In the genomic region with DNA sequence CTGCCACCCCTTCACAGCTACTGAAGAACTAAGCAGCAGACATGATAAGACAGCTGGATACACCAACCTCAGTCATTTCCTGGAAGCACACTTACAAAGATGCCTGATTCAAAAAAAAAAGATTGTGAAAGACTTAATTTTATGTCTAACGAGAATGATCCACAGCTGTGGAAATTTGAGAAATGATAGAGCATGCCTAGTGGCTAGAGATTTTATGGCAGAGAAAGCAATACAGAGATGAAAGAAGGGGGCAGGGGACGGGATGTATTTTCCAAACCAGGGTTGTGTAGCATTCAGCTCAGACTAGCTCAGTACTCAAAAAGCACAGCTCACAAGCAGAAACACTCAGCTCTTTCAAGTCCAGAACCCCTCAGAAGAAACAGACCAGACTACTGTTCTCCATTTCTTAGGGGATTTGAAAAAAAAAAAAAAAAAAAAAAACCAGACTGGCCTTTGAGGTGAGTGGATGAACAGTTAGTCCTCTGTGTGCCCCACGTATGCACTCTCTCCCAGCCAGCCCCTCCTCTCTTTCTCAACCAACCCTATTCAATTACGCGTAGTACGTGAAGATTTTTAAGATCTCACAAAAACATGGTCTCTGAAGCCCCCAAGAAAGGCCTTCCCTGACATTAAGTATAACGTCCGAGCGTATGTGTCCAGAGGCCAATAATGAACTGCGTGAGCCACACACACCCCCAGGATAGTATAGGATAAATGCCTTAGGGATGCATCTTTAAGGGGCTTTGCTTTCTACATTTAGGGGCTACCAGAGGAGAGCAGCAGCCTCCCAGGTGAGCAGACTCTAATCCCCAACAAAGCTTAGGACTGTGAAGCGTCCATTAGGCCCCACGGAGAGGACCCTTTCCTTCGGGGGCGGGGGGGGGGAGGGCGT, we compare ENCODE assay signal across 8 mouse cellular contexts. TPM values are rescaled to one million over a fixed set of nuclear protein-coding genes. Genes with fewer than 3 reads are reported as not detected.
DNase-seq lines count a peak whose midpoint lies in the region; ATAC-seq and TF ChIP-seq lines count a peak whose summit lies in the region.

No protein-coding gene starts in this region.

- H3K4me3 ChIP-seq in heart, adult 2 months, result peak overlapping the region; percentile 87
- H3K4me3 ChIP-seq in bone marrow, adult 2 months (replicated peaks; ENCODE audit: control insufficient read depth, low read depth, low read length), result peak overlapping the region; percentile 91
- H3K4me3 ChIP-seq in liver, embryonic 13.5 days (replicated peaks), result peak overlapping the region; percentile 83
- peak overlapping the region; percentile 88 for H3K4me3 ChIP-seq in stomach, embryonic 15.5 days (replicated peaks)

- H3K36me3 ChIP-seq in heart, adult 2 months (ENCODE audit: control insufficient read depth, insufficient read depth, low read length), result no peaks in the 10 kb centered on the region
- 0 out of 2 replicates have a peak, but pooled peaks cover 3% of the 10 kb centered on the region for H3K36me3 ChIP-seq in liver, embryonic 13.5 days
- no peaks in the 10 kb centered on the region for H3K36me3 ChIP-seq in stomach, embryonic 15.5 days

- no peak for DNase-seq in heart, adult 2 months
- no peak for DNase-seq in heart, postnatal 14 days
- peak; percentile 20 for DNase-seq in 3134 (ENCODE audit: extremely low read depth, insufficient read length, low spot score)
- no peak for DNase-seq in liver, embryonic 13.5 days

- peak overlapping the region; percentile 93 for H3K9ac ChIP-seq in heart, adult 2 months (ENCODE audit: low read depth, low read length)
- peak overlapping the region; percentile 85 for H3K9ac ChIP-seq in liver, embryonic 13.5 days
- H3K9ac ChIP-seq in stomach, embryonic 15.5 days, result peak overlapping the region; percentile 83

- 10% methylated on average over 15 of the region's 15 CpGs for WGBS in heart, adult 2 months
- WGBS in bone marrow, adult 2 months, result 5% methylated on average over 15 of the region's 15 CpGs
- 27% methylated on average over 15 of the region's 15 CpGs for WGBS in liver, embryonic 13.5 days (ENCODE audit: insufficient replicate concordance)
- 7% methylated on average over 15 of the region's 15 CpGs for WGBS in stomach, embryonic 15.5 days

- no peaks in the 10 kb centered on the region for H3K27me3 ChIP-seq in heart, adult 2 months (ENCODE audit: control insufficient read depth, insufficient read depth, low read length)
- no peaks in the 10 kb centered on the region for H3K27me3 ChIP-seq in liver, embryonic 13.5 days
- no peaks in the 10 kb centered on the region for H3K27me3 ChIP-seq in stomach, embryonic 15.5 days (replicated peaks)

- H3K27ac ChIP-seq in heart, adult 2 months, result peak overlapping the region; percentile 96
- peak overlapping the region; percentile 74; the same call in 1 of the 2 replicates for H3K27ac ChIP-seq in bone marrow, adult 2 months (ENCODE audit: control insufficient read depth, insufficient read depth, low read depth, low read length, poor library complexity)
- H3K27ac ChIP-seq in liver, embryonic 13.5 days, result peak overlapping the region; percentile 67; the same call in 1 of the 2 replicates
- H3K27ac ChIP-seq in stomach, embryonic 15.5 days, result peak overlapping the region; percentile 88

- intact Hi-C loops in heart, adult 2 months (cut with DNase I), result loop anchor here (1.0 to 5.0 kb wide), 2 partner anchors 58 to 103 kb away; a partner anchor contains a TSS
- intact Hi-C loops in heart, postnatal 14 days (cut with DNase I), result loop anchor here (5.0 kb wide), 3 partner anchors 43 to 103 kb away; a partner anchor contains a TSS

- peaks cover 2% of the 10 kb centered on the region; the same call in 1 of the 2 replicates for H3K4me1 ChIP-seq in heart, adult 2 months (ENCODE audit: control insufficient read depth, insufficient read depth, low read length)
- H3K4me1 ChIP-seq in bone marrow, adult 2 months (ENCODE audit: control insufficient read depth, insufficient read depth, low read length), result no peaks in the 10 kb centered on the region
- peaks cover 20% of the 10 kb centered on the region for H3K4me1 ChIP-seq in liver, embryonic 13.5 days (replicated peaks)
- 0 out of 2 replicates have a peak, but pooled peaks cover 3% of the 10 kb centered on the region for H3K4me1 ChIP-seq in stomach, embryonic 15.5 days

- peak; percentile 9; the same call in 1 of the 2 replicates for ATAC-seq in granulocyte monocyte progenitor cell, adult 5-6 weeks (replicated peaks; ENCODE audit: poor library complexity, severe bottlenecking)
- ATAC-seq in liver, embryonic 13.5 days (ENCODE audit: low read depth), result no peak
- ATAC-seq in stomach, embryonic 15.5 days (ENCODE audit: insufficient read depth, low FRiP score, low read depth), result no peak
- no peak for ATAC-seq in activated CD4-positive, CD25-positive, alpha-beta regulatory T cell, adult 4 months

- no peak for TF ChIP-seq CTCF in heart, adult 2 months (IDR thresholded peaks at IDR 0.05)
- no peak for TF ChIP-seq CTCF in bone marrow, adult 2 months (IDR thresholded peaks at IDR 0.05; ENCODE audit: control insufficient read depth, insufficient read depth, low read length)

- no peak for TF ChIP-seq POLR2A in heart, adult 2 months (IDR thresholded peaks at IDR 0.05; ENCODE audit: insufficient read depth, low read depth, low read length)
- no peak for TF ChIP-seq POLR2A in bone marrow, adult 2 months (IDR thresholded peaks at IDR 0.05; ENCODE audit: borderline replicate concordance, control insufficient read depth, low read depth, low read length)

- no peaks in the 10 kb centered on the region; the same call in 1 of the 2 replicates for H3K79me2 ChIP-seq in heart, adult 2 months (replicated peaks; ENCODE audit: control insufficient read depth, insufficient read depth, low read length)

- no peak for TF ChIP-seq EP300 in heart, adult 2 months (IDR thresholded peaks at IDR 0.05; ENCODE audit: insufficient read depth, low read depth, low read length)

- H3K9me3 ChIP-seq in liver, embryonic 13.5 days (replicated peaks), result no peaks in the 10 kb centered on the region
- no peaks in the 10 kb centered on the region for H3K9me3 ChIP-seq in stomach, embryonic 15.5 days

- peak overlapping the region; percentile 91 for H3K4me2 ChIP-seq in liver, embryonic 13.5 days
- H3K4me2 ChIP-seq in stomach, embryonic 15.5 days, result peak overlapping the region; percentile 60

RNA-seq across cellular contexts. Expression of a gene that starts 1.0 kb away (rescaled TPM):
- total RNA-seq in heart, adult 2 months (2021), result 10 to 100 TPM; 13.6 to 18.0 TPM
- 6.1 and 12.7 TPM in 2 replicates for polyA plus RNA-seq in heart, adult 2 months (2012; rRNA removed)
- total RNA-seq in heart, postnatal 14 days (2021), result 10 to 100 TPM; 23.2 to 25.1 TPM
- 7.7 and 14.3 TPM in 2 replicates for polyA plus RNA-seq in bone marrow, adult 2 months (2011; ENCODE audit: insufficient read depth, insufficient read length, low replicate concordance, missing spikeins)
- total RNA-seq in granulocyte monocyte progenitor cell, adult 5-6 weeks (2014; fragmentation: Nextera tagmentation), result 54.7 and 56.1 TPM in 2 replicates
- 76.1 and 83.4 TPM in 2 replicates for total RNA-seq in granulocyte monocyte progenitor cell, adult 5-6 weeks (2017)
- polyA plus RNA-seq in liver, embryonic 13.5 days (2015; fragmentation: Nextera tagmentation; extraction: Ambion mirVana), result 16.7 and 19.0 TPM in 2 replicates
- 152 and 165 TPM in 2 replicates for polyA plus RNA-seq in stomach, embryonic 15.5 days (2015; fragmentation: Nextera tagmentation; extraction: Ambion mirVana)
- 10 to 100 TPM; 11.0 to 14.7 TPM for polyA plus RNA-seq in activated CD4-positive, CD25-positive, alpha-beta regulatory T cell, adult 4 months (2017; shearing (Covaris generic))

RNA-seq across cellular contexts. Expression of a gene that starts 43.4 kb away (rescaled TPM):
- total RNA-seq in heart, adult 2 months (2021), result 10 to 100 TPM; 45.7 to 54.1 TPM
- polyA plus RNA-seq in heart, adult 2 months (2012; rRNA removed), result 21.3 and 32.5 TPM in 2 replicates
- total RNA-seq in heart, postnatal 14 days (2021), result 10 to 100 TPM; 53.3 to 60.3 TPM
- 20.0 and 25.3 TPM in 2 replicates for polyA plus RNA-seq in bone marrow, adult 2 months (2011; ENCODE audit: insufficient read depth, insufficient read length, low replicate concordance, missing spikeins)
- 34.2 and 43.8 TPM in 2 replicates for total RNA-seq in granulocyte monocyte progenitor cell, adult 5-6 weeks (2014; fragmentation: Nextera tagmentation)
- 40.3 and 50.7 TPM in 2 replicates for total RNA-seq in granulocyte monocyte progenitor cell, adult 5-6 weeks (2017)
- 48.6 and 53.2 TPM in 2 replicates for polyA plus RNA-seq in liver, embryonic 13.5 days (2015; fragmentation: Nextera tagmentation; extraction: Ambion mirVana)
- polyA plus RNA-seq in stomach, embryonic 15.5 days (2015; fragmentation: Nextera tagmentation; extraction: Ambion mirVana), result 58.4 and 61.5 TPM in 2 replicates
- polyA plus RNA-seq in activated CD4-positive, CD25-positive, alpha-beta regulatory T cell, adult 4 months (2017; shearing (Covaris generic)), result 10 to 100 TPM; 38.7 to 39.1 TPM

RNA-seq across cellular contexts. Expression of a gene that starts 43.5 kb away (rescaled TPM):
- total RNA-seq in heart, adult 2 months (2021), result 100 to 1,000 TPM; 592 to 715 TPM
- polyA plus RNA-seq in heart, adult 2 months (2012; rRNA removed), result 190 and 325 TPM in 2 replicates
- 100 to 1,000 TPM; 580 to 665 TPM for total RNA-seq in heart, postnatal 14 days (2021)
- polyA plus RNA-seq in bone marrow, adult 2 months (2011; ENCODE audit: insufficient read depth, insufficient read length, low replicate concordance, missing spikeins), result 317 and 324 TPM in 2 replicates
- 3,342 and 3,430 TPM in 2 replicates for total RNA-seq in granulocyte monocyte progenitor cell, adult 5-6 weeks (2014; fragmentation: Nextera tagmentation)
- 1,568 and 2,000 TPM in 2 replicates for total RNA-seq in granulocyte monocyte progenitor cell, adult 5-6 weeks (2017)
- polyA plus RNA-seq in liver, embryonic 13.5 days (2015; fragmentation: Nextera tagmentation; extraction: Ambion mirVana), result 731 and 782 TPM in 2 replicates
- polyA plus RNA-seq in stomach, embryonic 15.5 days (2015; fragmentation: Nextera tagmentation; extraction: Ambion mirVana), result 990 and 1,013 TPM in 2 replicates
- polyA plus RNA-seq in activated CD4-positive, CD25-positive, alpha-beta regulatory T cell, adult 4 months (2017; shearing (Covaris generic)), result 1,000 to 10,000 TPM; 2,260 to 2,984 TPM

RNA-seq across cellular contexts. Expression of a gene that starts 57.9 kb away (rescaled TPM):
- total RNA-seq in heart, adult 2 months (2021), result not detected
- polyA plus RNA-seq in heart, adult 2 months (2012; rRNA removed), result not detected in 2 replicates
- 1 to 10 TPM in 1 of 2 experiments, not detected in 1; 1.3 TPM for total RNA-seq in heart, postnatal 14 days (2021)
- polyA plus RNA-seq in bone marrow, adult 2 months (2011; ENCODE audit: insufficient read depth, insufficient read length, low replicate concordance, missing spikeins), result not detected in 2 replicates
- total RNA-seq in granulocyte monocyte progenitor cell, adult 5-6 weeks (2014; fragmentation: Nextera tagmentation), result not detected in 2 replicates
- not detected in 2 replicates for total RNA-seq in granulocyte monocyte progenitor cell, adult 5-6 weeks (2017)
- 1.0 TPM in 1 of 2 replicates, not detected in the other for polyA plus RNA-seq in liver, embryonic 13.5 days (2015; fragmentation: Nextera tagmentation; extraction: Ambion mirVana)
- polyA plus RNA-seq in stomach, embryonic 15.5 days (2015; fragmentation: Nextera tagmentation; extraction: Ambion mirVana), result 1.8 TPM in 1 of 2 replicates, not detected in the other
- polyA plus RNA-seq in activated CD4-positive, CD25-positive, alpha-beta regulatory T cell, adult 4 months (2017; shearing (Covaris generic)), result not detected
